Mouse (Mus musculus): ENCODE results near the gene Phc2.

DNA sequence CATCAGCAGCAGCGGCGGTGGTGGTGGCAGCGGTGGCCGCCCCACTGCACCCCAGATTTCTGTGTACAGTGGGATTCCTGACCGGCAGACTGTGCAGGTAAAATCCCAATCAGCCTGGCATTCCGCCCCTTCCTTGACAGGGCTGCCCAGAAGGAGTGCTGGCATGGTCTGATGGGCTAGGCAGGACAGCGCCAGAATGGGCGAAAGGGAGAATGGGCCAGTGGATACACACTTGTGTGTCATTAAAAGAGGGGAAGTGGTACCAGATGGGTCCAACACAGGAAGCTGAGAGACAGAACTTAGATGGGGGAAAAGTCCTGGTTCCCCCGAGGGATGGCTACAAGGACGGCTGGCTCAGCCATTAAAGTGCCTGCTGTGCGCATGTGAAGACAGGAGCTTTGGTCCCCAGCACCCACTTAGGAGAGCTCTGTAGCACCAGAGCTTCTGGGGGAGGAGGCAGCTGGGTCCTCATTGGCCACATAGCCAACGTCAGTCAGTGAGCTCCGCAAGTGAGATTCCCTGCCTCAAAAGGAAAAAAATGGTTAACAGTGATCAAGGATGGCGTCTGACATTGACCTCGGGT lies 50.7 kb downstream of the Phc2 start:
- TF ChIP-seq HCFC1 (IDR thresholded peaks at IDR 0.05; ENCODE audit: borderline replicate concordance, insufficient read depth, low read length) (no peak), CHD2 (IDR thresholded peaks at IDR 0.05; ENCODE audit: low read depth, low read length) (no peak), ZC3H11A (IDR thresholded peaks at IDR 0.05; ENCODE audit: borderline replicate concordance, low read depth, low read length) (no peak)

All from ES-E14 (cell line).